Mouse (Mus musculus) T-cell, adult 2 months (primary cell): ENCODE results near the gene Ptprm.

Source experiments
- DNase-seq: peaks from one replicate; pipeline ENCODE4 v3.0.0; 2022; ENCODE audit warnings: low spot score

Ptprm gene

DNA sequence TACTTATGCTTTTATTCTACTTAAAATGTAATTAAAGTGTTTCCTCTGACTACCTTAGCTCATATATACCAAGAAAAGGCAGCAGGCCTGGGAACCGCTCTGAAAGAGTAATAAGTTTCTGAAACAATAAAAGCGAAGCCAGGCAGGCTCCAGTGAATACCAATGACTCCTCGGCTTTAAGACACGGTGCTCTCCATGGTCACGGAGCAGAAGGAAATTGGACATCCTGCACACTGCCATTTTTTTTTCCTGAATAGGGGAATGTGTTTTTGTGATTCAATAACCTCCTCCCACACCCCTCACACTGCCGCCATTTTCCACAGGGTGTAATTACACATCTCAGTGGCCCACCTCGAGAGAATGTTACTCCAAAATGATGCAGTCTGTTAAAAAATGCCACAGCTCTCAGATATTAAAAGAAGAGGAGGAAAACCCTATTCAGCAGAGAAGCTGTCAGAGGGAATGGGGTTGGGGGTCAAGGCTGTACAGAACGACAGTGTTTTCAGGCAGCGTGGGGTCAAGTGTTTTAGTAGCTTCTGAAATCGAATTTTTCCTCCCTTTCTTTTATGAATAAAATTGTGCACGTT is 585.5 kb downstream of the Ptprm start:
- DNase-seq = no peak

DNA sequence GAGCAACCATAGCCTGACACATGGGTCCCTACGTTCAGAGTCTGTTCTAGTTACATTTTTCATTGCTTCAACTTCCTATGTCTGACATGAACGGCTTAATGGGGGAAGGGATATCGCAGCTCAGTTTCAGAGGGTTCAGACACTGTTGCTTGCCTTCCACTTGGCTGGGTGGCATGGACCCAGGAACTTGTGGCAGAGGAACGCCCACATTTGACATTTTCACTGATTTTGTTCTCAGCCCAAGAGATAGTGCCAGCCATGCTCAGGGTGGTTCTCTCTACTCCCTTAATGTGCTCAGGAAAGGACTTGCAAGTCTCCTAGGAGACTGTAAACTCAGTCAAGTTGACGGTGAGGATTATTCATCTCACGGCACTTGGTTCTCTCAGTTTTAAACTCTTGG is 588.1 kb downstream of the Ptprm start:
- no peak for DNase-seq

DNA sequence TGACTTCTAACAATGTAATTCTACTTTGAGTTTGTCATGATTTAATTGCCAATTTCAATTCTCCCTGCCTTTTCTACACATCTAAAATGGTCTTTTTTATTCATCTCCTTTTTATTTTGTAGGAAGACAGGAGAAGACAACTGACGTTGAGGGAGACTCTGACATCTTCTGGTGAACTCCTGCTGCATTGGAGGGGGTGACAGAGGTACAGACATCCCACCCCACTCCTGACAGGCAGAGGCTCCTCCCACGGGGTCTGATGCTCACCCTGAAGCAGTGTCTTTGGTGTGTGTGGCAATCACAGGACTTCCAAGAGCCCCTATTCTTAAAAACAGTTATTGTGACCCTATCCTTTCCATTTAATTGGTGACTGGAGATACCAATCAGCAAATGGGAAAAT is 589.8 kb downstream of the Ptprm start:
- no peak for DNase-seq

DNA sequence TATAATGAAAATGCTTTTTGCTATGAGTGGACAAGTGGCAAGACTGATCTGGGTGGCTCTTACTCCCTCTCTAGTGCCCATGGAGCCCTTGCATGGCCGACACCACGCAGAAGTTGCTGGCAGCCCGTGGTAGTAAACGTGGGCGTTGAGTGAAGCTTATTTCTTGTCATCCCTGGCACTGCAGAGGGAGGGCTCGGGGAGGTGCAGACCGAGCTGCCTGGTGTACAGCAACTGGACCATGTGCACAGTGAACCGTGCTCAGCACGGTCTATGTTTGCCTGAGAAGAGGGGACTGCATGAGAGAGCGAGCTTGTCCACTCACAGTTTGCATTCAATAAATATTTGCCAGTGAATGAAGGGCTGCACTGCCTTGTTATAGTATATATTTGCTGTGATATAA is 591.5 kb downstream of the Ptprm start:
- DNase-seq = no peak

DNA sequence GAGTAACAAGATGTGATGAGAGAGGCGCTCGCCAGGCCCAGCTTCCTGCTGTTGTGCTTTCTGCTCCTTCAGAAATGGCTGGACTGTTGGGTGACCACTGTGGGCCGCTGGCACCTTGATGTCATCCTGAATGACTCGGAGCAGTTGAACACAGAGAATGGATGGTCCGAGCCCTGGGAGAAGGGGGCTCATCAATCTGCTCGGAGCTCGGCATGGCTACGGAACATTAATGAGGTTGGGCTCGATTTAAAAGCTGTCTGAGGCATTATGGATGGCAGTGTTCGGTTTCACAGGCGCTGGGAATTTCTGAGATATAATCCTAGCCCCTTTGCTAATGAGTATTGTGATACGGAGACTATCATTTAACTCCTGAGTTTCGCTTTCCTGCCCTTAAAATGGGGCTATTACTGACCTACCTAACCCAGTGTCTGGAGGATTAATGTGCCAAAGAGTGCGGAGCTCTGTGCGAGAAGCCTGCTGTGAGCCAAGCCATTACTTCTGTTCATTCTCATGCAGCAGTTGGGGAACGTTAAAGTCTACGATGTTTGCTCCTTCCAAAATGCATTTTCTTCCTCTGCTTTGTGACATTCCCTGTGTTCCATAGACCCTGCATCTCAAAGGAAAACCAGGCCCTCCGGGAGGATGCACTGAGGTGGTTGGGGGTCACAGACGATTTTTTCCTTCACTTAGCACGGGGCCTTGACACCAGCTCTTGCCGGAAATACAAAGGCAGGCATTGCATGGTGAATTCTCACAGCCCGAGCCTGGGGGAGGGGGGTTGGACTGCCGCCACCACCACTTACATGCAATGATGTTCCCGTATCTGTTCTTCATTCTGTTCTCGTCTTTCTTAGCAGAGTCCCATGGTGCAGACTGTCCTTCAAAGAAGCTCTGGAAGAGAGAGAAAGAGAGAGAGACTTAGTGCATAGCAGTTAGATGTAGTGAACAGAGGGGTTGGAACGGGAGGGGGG is 592.6 kb downstream of the Ptprm start:
- DNase-seq = no peak

DNA sequence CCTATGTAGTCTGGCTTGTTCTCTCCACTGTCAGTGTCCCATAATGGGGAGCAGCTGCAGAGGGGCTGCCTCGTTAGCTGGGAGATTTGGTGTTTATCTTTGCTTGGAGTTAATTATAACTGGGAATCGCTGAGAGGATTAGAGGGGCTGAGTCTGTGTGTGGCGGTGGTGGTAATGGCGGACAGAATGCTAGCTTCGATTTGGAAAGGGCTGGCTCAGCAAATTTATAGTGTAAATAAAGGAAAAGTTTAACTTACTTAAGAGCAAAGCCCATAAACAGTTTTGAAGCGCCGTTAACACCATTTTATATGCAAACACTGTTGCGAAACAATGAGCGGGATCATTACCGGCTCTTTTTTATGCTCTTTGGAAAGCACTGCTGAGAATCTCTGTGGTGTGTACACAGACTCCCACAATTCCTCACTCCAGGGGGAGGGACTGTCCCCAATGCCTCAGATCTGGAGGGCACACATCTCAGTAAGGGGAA is 597.2 kb downstream of the Ptprm start:
- DNase-seq = no peak

DNA sequence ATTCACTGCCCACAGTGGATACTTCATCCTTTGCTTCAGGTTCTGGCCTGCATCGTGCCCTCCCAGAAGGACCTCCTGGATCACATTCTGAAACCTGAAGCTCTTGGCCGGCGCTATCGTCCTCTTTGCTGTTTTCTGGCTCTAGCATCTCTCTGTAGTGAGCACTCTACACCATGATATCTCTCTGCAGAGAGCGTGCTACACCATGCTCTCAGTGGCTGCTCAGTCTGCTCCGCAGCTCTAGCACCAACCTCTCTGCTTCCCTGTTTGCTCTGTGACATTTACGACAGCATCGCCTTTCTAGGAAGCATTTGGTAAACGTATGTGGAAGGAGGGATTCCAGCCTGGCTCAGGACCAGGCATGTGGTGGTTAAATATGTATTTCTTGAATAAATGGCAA is 597.8 kb downstream of the Ptprm start:
- no peak for DNase-seq

DNA sequence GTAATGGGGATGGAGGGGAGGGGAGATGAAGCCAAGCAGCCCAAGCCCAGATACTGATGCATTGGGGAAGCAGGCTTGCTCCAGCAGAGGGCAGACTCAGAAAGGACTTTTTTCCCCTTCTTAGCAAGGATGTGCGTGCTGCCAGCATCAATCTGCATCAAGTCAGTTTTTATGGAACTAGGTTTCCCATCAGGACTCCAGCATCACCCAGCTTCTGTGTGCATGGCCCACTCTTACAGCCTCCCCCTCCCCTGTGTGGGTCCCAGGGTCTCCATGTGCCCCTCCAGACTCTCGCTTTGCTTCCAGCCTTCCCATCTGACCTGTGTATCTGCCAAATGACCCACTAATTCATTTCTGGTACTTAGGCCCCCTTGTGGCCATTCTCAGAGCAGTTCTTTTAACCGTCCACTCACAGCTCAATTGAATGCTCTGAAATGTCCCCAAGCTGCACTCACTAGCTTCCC is 599.0 kb downstream of the Ptprm start:
- no peak for DNase-seq

DNA sequence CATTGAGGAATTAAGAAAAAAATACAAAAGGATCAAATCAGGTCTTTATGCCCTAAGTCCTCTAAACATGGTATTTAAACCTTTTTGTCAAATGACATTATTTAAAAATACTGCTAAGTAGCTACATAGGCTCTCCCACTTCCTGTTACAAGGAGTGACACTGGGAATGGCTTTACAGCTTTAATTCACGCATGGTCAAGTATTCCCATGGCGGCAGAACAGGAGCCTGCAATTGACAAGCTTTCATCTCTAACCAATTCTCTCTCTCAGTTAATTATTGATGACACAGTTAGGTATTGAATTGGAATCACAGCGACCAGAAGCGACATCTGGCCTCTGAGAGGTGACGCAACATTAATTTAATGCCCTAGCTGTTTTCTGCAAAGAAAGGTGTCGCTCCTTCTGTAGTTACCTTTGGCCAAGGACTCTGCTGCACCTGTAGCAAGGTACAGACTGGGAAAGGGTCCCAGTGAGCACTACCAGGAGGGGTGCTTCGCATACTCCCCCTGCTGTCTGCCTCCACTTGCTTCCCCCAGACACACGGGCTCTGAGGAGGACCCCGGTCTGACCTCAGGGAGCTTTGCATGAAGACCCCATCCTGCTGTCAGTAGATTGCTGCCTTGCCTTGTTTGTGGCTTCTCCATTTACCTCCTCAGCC is 599.9 kb downstream of the Ptprm start:
- DNase-seq = no peak

DNA sequence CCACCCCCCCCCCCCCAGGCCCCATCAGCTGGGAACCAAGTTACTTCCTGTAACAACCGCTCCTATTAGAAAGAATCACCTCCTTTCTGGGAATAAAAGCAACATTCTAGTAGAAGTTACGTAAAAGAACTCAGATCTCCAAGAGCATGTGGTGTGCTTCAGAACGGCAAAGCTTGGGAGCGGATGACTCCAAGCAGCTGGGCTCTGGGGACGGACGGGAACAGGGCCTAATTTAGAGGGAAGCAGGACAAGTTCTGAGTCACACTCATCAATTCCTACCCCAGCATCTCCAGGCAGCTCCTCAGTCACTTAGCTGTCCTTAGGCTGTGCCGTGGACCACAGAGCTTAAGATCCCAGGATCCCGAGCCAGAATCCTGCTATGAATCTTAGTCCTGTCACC is 602.5 kb downstream of the Ptprm start:
- DNase-seq = no peak

DNA sequence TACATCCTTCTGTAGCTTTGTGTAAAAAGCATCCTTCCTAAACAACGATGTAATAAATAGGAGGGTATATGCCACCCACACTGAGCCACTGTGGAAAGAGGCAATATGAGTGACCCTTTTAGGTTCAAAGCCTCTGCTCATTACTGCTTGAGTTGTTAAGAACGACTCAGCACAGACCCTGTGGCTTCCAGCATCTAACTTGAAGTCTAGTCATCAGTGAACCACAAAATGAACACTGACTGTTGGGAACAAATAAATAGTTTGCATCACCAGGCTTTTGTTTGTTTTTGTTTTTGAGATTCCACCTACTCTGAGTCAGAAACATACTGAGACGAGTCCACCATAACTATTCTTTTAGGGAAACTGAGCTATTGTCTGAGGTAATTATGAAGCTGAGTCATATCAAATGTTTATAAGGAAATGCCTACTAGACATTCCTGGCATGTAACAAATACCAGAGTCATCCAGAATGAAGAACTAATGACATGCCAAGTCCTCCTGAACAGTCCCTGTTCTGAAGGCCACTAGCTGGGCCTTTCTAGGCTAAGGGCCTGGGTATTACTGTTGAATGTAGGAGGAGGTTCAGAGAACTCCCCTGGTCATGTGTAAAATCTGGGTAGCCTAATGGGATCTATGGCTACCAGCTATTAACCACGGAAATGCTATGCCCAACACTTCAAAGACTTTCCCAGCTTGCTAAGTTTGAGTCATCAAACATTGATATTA is 603.6 kb downstream of the Ptprm start:
- no peak for DNase-seq

DNA sequence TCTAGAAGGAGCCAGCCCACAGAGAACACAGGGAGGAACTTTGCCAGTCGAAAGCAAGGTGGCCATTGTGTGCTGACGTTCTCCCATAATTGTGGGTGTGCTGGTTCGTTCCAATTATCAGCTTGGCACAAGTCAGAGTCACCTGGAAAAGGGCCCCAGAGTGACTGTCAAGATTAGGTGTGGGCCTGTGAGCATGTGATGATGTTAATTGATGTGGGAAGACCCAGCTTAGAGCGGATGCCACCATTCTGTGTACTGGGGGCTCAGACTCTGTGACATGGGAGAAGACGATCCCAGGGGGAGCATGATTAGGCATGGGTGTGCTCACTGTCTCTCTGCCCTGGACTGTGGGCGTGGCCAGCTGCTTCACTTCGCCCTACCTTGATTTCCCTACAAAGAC is 604.3 kb downstream of the Ptprm start:
- DNase-seq = no peak

DNA sequence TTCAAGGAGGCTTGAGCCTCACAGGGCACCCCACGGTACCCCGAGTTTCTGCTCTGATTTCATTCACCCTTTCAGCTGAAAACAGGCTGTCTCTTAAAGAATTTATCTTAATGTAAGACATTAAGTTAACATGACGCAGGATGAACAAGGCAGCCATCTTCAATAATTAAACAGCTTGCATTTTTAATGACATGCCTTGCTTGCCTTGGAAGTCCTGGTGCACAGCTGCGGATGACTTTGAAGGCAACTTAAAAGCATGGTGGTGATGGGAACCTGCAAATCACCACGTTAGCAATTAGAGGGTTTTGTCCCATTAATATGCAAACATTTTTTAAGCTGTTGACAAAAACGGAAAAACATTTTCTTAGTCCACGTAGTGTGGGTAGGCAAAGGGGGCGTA is 607.8 kb downstream of the Ptprm start:
- no peak for DNase-seq

DNA sequence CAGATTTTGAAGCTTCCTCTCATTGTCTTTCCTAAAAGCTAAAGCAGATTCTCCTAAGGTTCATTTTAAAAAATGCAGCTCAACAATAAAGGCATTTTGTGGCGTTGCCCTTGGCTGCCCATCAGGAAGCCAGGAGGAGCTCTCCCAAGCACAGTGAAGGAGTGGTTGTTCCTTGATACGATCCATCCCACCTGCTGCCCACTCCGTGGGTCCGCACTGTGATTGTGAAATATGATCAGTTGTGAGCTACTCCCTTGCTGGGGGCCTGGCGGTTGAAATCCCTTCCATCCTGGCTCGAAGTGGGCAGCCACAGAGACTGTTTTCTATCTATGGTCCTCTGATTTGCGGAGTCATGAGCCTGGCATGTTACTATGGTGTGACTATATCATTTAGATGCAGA is 610.9 kb downstream of the Ptprm start:
- no peak for DNase-seq

DNA sequence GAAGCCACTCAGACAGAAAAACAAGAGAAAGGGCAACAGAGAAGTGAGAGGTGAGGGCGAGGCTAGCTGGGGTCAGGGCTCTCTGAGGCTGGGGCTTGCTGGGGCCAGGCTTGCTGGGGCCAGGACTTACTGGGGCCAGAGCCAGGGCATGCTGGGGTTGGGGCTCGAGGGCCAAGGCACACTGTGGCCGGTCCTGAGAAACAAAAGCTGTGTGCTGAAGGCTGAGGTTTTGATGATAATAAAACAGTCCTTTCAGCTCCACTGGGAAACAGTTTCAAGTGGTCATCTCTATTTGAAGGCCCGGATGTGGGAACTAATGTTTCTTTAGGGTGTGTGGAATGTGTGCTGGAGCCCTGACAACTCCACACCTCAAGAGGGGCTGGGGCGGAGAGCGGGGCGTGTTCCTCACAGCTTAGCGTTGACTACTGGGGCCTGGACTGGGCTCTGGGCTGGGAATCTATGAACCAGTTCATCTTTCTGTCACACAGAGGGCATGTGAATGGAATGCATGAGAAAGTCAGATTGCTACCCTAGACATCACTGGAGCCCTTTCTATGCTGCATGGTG is 615.4 kb downstream of the Ptprm start:
- no peak for DNase-seq

DNA sequence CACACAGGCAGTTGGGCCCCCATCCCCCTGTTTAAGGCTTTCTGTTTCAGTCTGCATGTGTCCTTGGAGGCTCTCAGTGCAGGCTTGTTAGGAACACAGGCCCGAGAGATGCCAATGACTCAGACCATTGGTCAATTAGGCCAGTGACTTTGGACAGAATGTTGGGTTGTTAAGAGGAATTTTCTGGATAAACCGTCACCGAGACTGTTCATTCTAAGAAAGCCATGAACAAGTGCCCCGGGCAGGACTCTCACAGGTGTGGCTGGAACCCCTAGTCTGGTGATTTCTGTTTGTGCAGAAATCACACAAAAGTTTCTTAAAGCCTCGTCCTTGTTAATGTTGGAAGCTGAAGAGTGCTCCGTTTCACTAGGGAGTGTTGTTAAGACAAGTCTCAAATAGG is 615.9 kb downstream of the Ptprm start:
- no peak for DNase-seq

DNA sequence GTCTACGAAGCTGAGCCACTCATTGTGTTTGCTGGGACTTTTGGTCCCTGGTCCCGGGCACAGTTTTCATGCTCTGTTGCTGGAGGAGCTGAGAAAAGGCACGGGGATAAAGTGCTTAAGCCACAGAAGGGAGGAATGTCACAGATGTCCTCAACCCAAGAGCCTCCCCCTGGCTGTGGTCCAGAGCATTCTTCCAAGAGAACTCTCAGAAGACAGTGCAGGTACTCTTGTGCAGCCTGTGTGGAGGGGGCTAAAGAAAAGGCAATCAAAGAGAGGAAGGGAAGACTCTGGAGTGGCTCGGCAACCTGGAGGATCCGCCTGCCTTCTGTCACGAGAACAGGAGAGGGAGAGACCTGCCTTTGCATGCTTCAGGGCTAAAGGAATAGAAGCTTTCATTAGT is 617.8 kb downstream of the Ptprm start:
- DNase-seq = no peak

DNA sequence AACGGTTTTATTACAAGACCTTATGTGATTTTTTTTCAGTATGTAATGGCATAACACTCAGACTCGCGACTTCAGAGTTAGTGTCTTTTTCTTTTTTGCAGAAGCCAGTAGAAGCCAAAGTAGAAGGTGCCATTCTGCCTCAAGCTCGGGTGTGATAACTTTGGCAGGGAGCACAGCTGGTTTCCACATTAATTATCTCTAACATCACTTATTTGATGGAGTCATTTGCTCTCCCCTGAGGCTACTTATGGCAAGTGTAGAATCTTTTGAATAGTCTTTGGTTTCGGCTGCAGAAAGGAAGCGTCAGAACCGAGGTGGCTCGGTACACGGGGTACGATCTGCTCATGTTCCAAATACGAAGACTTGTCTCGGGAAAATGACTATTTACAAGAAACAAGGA is 620.7 kb downstream of the Ptprm start:
- DNase-seq = no peak

DNA sequence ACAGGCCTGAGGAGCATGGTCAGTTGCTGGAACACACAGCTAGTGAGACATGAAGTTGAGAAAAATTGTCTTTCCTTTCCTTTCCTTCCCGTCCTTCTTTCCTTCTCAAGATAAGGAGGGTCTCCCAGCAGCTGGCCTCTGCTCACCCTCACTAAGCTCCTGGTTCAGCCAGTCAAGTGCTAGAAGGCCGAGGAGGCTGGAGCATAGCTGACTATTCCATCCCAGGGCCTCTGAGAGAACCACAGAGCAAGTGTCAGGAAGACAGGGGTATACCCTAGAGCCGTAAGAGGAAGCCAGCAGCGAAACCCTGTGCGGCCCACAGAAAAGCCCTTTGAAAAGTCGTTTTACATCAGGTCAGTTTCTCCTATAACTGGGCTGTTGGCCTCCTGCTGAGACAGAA is 624.3 kb downstream of the Ptprm start:
- no peak for DNase-seq

DNA sequence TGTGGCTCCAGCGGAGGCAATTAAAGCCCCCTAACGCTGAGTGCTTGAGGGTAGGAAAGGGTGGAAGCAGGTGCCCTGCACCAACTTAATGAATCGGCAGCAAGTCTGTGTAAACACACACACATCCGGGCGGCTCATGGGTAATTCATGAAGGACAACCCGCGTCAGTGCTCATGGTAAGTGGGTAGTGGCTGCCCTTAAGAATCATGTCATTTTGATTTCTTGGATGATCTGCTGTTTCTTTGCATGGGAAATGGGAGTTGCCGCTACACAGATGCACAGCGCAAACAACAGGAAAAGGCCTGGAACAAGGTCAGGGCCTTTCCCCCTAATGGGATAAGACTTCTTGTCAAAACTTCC is 633.3 kb downstream of the Ptprm start:
- no peak for DNase-seq

DNA sequence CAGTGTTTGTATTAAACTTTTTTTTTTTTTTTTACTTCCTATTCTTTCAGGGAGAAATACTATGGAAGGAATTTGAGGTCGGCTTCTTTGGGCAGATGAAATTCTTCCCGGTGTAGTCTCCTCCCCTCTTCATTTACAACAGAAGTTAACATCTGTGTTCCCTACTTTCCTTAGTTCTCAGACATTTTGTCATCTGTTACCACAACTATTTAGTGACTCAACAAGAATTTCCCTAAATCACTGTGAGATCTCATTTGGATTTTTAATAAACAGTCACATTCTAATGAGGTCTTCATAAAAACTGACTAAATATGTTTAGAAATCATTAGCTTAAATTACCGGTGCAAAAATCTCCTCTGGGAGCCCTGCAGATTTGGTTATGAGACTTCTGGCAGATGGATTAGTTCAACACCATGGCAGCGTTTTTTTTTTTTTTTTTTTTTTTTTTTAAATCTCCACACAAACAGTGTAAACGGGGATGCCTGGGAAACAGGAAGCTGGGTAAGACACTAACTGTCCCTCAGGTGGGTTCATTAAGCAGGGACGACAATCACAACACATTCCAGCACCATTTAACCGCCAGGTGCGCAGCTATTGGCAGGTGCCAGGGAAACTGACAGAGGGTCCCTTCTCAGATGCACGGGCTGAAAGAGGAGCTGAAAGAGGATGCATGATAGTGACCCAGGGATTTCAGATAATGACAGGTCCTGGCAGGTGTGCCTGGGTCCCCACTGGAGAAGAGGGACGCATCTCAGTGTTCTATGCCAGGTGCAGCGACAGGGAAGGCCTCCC is 633.9 kb downstream of the Ptprm start:
- no peak for DNase-seq
